Mouse (Mus musculus): ENCODE results near the gene Tfam. TPM values are rescaled to one million over a fixed set of nuclear protein-coding genes. Genes with fewer than 3 reads are reported as not detected.

The Tfam gene
- polyA plus RNA-seq, 1 experiment from 2014 or later = 52.2 TPM

DNA sequence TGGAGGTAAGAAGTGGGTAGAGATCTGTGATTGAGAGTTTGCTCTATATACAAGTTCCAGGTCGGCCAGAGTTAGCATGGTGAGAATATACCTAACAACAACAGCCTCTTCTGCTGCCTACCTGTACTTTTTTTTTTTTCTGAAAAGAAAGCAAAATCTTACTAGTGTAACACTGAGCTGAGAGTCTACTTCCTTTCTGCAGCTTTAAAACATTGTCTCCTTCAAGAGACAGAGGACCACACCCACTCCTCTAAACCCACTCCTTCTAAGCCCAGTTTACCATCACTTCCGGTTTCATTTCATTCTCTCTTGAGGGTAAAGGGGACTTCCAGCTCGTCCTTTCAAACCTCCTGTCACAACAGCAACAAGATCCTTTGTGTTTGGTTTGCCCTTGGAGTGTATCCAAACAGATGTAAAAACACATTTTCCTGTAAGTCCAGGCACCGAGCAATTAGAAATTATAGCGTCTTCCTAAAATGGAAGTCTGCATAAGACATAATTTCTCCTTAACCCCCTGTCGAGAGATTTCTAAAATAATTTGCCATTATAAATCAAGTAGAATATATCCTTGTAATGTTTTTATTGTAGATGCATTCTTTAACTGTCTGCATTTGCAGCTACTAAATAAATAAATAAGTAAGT lies 1.5 kb upstream of the Tfam start:
- no peak overlapping the region for H3K4me3 ChIP-seq (replicated peaks; ENCODE audit: low read length)
- H3K36me3 ChIP-seq (ENCODE audit: control insufficient read depth, insufficient read depth) = peaks cover 5% of the 10 kb centered on the region
- H3K9me3 ChIP-seq (ENCODE audit: control insufficient read depth, low read length) = no peaks in the 10 kb centered on the region
- H3K27ac ChIP-seq (ENCODE audit: low read length) = no peak overlapping the region
- no peaks in the 10 kb centered on the region for H3K27me3 ChIP-seq (replicated peaks; ENCODE audit: control insufficient read depth, insufficient read depth, low read length)
- H3K9ac ChIP-seq (replicated peaks; ENCODE audit: low read depth, low read length) = no peak overlapping the region
- no peak overlapping the region for H3K4me2 ChIP-seq (ENCODE audit: low read length)
- WGBS = 51% methylated on average over 6 of the region's 6 CpGs
- H3K4me1 ChIP-seq (replicated peaks; ENCODE audit: control insufficient read depth, insufficient read depth, low read length) = peaks cover 9% of the 10 kb centered on the region
- no peak for ATAC-seq

GRCm38 (mm10) chr10:71237516-71238239 lies 402 bp downstream of the Tfam start:
- H3K9me3 ChIP-seq (ENCODE audit: control insufficient read depth, low read length) = no peaks in the 10 kb centered on the region
- peaks cover 9% of the 10 kb centered on the region for H3K4me1 ChIP-seq (replicated peaks; ENCODE audit: control insufficient read depth, insufficient read depth, low read length)
- peak overlapping the region; percentile 88 for H3K9ac ChIP-seq (replicated peaks; ENCODE audit: low read depth, low read length)
- H3K4me3 ChIP-seq (replicated peaks; ENCODE audit: low read length) = peak overlapping the region; percentile 91
- peak overlapping the region; percentile 56 for H3K27ac ChIP-seq (ENCODE audit: low read length)
- H3K27me3 ChIP-seq (replicated peaks; ENCODE audit: control insufficient read depth, insufficient read depth, low read length) = no peaks in the 10 kb centered on the region
- peak; percentile 99 for ATAC-seq
- peak overlapping the region; percentile 80 for H3K4me2 ChIP-seq (ENCODE audit: low read length)
- under 1% methylated on average over 68 of the region's 68 CpGs for WGBS
- H3K36me3 ChIP-seq (ENCODE audit: control insufficient read depth, insufficient read depth) = peaks cover 11% of the 10 kb centered on the region

- Histone ChIP-seq H3K4me3 (replicated peaks; ENCODE audit: low read length) (no peak overlapping the region), H3K9ac (replicated peaks; ENCODE audit: low read depth, low read length) (no peak overlapping the region), H3K9me3 (ENCODE audit: control insufficient read depth, low read length) (no peaks in the 10 kb centered on the region), H3K36me3 (ENCODE audit: control insufficient read depth, insufficient read depth) (peaks cover 20% of the 10 kb centered on the region), H3K4me1 (replicated peaks; ENCODE audit: control insufficient read depth, insufficient read depth, low read length) (peaks cover 9% of the 10 kb centered on the region), H3K4me2 (ENCODE audit: low read length) (no peak overlapping the region), H3K27me3 (replicated peaks; ENCODE audit: control insufficient read depth, insufficient read depth, low read length) (no peaks in the 10 kb centered on the region), H3K27ac (ENCODE audit: low read length) (no peak overlapping the region)
- no peak for ATAC-seq
- WGBS = 98% methylated on average over 8 of the region's 8 CpGs
Observed at GRCm38 (mm10) chr10:71234071-71234470, 4.0 kb downstream of the Tfam start.

DNA sequence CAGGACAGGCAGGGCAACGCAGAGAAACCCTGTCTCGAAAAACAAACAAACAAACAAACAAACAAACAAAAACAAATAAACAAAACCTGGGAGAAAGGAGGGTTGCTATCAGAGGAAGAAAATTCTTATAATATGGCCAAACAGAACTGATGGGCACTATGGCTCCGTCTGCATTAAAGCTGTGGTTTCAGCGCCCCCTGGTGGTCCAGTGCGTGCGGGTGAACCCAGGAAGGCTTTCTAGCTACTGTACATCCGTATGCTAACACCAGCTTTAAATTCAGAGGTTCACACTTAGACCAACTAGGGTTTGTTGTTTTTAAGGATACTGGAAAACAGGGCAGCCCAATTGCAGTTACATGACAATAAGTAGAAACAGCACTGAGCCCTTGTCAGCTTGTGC lies 12.2 kb downstream of the Tfam start:
- Histone ChIP-seq H3K4me2 (ENCODE audit: low read length) (no peak overlapping the region), H3K4me1 (replicated peaks; ENCODE audit: control insufficient read depth, insufficient read depth, low read length) (peaks cover 5% of the 10 kb centered on the region), H3K27me3 (replicated peaks; ENCODE audit: control insufficient read depth, insufficient read depth, low read length) (no peaks in the 10 kb centered on the region), H3K4me3 (replicated peaks; ENCODE audit: low read length) (no peak overlapping the region), H3K9me3 (ENCODE audit: control insufficient read depth, low read length) (no peaks in the 10 kb centered on the region), H3K27ac (ENCODE audit: low read length) (no peak overlapping the region), H3K9ac (replicated peaks; ENCODE audit: low read depth, low read length) (no peak overlapping the region), H3K36me3 (ENCODE audit: control insufficient read depth, insufficient read depth) (peaks cover 24% of the 10 kb centered on the region)
- 43% methylated on average over 7 of the region's 7 CpGs for WGBS
- peak; percentile 52; the same call in 1 of the 2 replicates for ATAC-seq

DNA sequence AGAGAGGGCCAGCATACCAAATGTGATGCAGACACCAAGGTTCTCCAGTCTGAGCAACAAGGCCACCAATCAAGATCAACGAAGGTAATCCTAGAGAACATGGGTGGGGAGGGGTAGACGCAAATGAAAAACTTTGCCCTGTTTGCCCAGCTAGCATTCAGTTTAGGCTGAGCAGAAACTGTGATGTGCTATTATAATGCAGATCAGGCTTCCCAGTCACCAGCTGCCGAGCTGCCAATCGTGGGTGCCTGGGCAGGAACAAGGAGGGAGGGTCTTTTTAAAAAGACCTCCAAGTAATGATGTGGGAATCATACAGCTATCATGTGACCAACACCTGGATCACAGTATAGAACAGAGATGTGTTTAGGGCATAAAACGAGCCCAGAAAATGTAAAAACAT lies 15.0 kb downstream of the Tfam start:
- Histone ChIP-seq H3K27me3 (replicated peaks; ENCODE audit: control insufficient read depth, insufficient read depth, low read length) (no peaks in the 10 kb centered on the region), H3K9ac (replicated peaks; ENCODE audit: low read depth, low read length) (no peak overlapping the region), H3K4me2 (ENCODE audit: low read length) (no peak overlapping the region), H3K4me3 (replicated peaks; ENCODE audit: low read length) (no peak overlapping the region), H3K4me1 (replicated peaks; ENCODE audit: control insufficient read depth, insufficient read depth, low read length) (peaks cover 9% of the 10 kb centered on the region), H3K36me3 (ENCODE audit: control insufficient read depth, insufficient read depth) (peaks cover 8% of the 10 kb centered on the region), H3K9me3 (ENCODE audit: control insufficient read depth, low read length) (no peaks in the 10 kb centered on the region), H3K27ac (ENCODE audit: low read length) (peak overlapping the region; percentile 58)
- 27% methylated on average over 5 of the region's 5 CpGs for WGBS
- peak; percentile 65 for ATAC-seq

- H3K9ac ChIP-seq (replicated peaks; ENCODE audit: low read depth, low read length) = no peak overlapping the region
- peak overlapping the region; percentile 58 for H3K27ac ChIP-seq (ENCODE audit: low read length)
- H3K27me3 ChIP-seq (replicated peaks; ENCODE audit: control insufficient read depth, insufficient read depth, low read length) = no peaks in the 10 kb centered on the region
- H3K4me2 ChIP-seq (ENCODE audit: low read length) = no peak overlapping the region
- peaks cover 6% of the 10 kb centered on the region for H3K36me3 ChIP-seq (ENCODE audit: control insufficient read depth, insufficient read depth)
- no peaks in the 10 kb centered on the region for H3K9me3 ChIP-seq (ENCODE audit: control insufficient read depth, low read length)
- ATAC-seq = peak; percentile 55
- 55% methylated on average over 2 of the region's 2 CpGs for whole genome bisulfite sequencing
- no peak overlapping the region for H3K4me3 ChIP-seq (replicated peaks; ENCODE audit: low read length)
- peaks cover 9% of the 10 kb centered on the region for H3K4me1 ChIP-seq (replicated peaks; ENCODE audit: control insufficient read depth, insufficient read depth, low read length)
Observed at GRCm38 (mm10) chr10:71222639-71223038, 15.4 kb downstream of the Tfam start.

DNA sequence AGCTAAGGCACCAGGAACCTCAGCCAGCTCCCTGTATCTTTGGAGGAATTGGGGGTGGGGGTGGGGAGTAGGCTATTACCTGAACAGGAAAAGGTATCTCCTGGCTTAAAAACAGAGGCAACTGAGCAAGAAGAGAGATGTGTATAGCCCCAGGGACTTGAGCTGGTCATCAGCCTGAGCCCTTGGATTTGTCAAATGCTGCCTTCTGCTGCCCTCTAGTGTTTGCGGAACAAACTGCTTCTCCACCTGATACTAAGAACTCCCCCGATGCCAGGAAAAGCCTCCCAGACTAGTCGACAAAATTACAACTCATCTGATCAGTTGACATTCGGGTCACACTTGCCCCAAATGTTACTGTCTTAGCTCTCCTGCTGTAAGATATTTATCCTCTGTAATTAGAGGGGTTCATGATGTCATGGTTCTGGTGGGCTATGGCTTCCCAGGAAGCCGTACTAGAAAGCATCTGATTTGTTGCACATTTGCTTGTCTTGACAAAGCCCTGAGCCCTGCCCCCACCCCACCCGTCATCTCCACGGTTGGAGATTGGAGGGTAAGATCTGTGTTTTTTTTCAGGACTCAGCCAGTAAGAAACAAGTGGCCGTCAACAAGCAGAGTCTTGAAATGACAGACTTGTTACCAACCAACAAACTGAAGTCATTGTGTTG lies 19.7 kb downstream of the Tfam start:
- peak; percentile 51 for ATAC-seq
- 14% methylated on average over 8 of the region's 8 CpGs for WGBS
- Histone ChIP-seq H3K9ac (replicated peaks; ENCODE audit: low read depth, low read length) (no peak overlapping the region), H3K9me3 (ENCODE audit: control insufficient read depth, low read length) (no peaks in the 10 kb centered on the region), H3K27ac (ENCODE audit: low read length) (no peak overlapping the region), H3K4me2 (ENCODE audit: low read length) (peak overlapping the region; percentile 39), H3K36me3 (ENCODE audit: control insufficient read depth, insufficient read depth) (no peaks in the 10 kb centered on the region), H3K4me3 (replicated peaks; ENCODE audit: low read length) (no peak overlapping the region; the same call in 1 of the 2 replicates), H3K27me3 (replicated peaks; ENCODE audit: control insufficient read depth, insufficient read depth, low read length) (no peaks in the 10 kb centered on the region), H3K4me1 (replicated peaks; ENCODE audit: control insufficient read depth, insufficient read depth, low read length) (peaks cover 9% of the 10 kb centered on the region)

DNA sequence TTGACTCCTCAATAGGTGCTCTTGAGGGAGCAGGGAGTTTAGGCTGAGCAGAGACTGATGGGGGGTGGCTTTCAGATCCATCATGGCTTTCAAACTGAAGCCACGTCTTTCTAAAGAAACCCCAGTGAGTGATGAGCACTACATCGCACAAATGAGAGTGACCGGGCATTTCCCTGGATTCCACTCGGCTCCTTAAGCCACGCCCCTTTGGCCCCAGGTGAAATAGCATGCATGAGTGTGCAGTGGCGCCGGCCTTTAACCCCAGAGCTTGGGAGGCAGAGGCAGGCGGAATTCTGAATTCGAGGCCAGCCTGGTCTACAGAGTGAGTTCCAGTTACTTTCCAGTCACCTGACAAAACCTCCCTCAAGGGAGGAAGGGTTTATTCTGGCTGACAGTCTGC lies 22.1 kb downstream of the Tfam start:
- WGBS = 83% methylated on average over 9 of the region's 9 CpGs
- no peaks in the 10 kb centered on the region for H3K36me3 ChIP-seq (ENCODE audit: control insufficient read depth, insufficient read depth)
- ATAC-seq = no peak

DNA sequence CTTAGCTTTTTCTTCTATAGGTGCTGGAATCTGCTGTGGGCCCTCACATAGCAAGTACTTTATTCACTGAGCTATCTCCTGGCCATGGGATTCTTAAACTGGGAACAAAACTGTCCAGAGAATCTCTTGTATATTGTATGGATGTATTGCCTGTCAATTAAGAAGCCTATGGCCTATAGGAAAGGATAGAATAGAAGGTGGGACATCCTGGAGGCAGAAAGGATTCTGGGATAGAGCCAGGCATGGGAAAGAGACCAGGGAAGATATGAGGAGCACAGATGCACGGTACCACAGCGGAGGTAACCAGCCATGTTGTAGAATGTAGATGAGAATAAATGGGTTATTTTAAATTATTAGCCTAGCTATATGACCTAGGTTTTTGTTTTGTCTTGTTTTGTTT lies 36.6 kb downstream of the Tfam start:
- peaks cover 3% of the 10 kb centered on the region; the same call in 1 of the 2 replicates for H3K4me1 ChIP-seq (replicated peaks; ENCODE audit: control insufficient read depth, insufficient read depth, low read length)
- H3K4me2 ChIP-seq (ENCODE audit: low read length) = no peak overlapping the region
- no peak overlapping the region for H3K27ac ChIP-seq (ENCODE audit: low read length)
- H3K36me3 ChIP-seq (ENCODE audit: control insufficient read depth, insufficient read depth) = no peaks in the 10 kb centered on the region
- WGBS = 90% methylated on average over 2 of the region's 2 CpGs
- H3K27me3 ChIP-seq (replicated peaks; ENCODE audit: control insufficient read depth, insufficient read depth, low read length) = no peaks in the 10 kb centered on the region
- H3K9me3 ChIP-seq (ENCODE audit: control insufficient read depth, low read length) = no peaks in the 10 kb centered on the region
- no peak overlapping the region for H3K9ac ChIP-seq (replicated peaks; ENCODE audit: low read depth, low read length)
- H3K4me3 ChIP-seq (replicated peaks; ENCODE audit: low read length) = no peak overlapping the region
- ATAC-seq = no peak

More for the DNA sequence above, 22.1 kb downstream of the Tfam start:
- Histone ChIP-seq H3K27me3 (replicated peaks; ENCODE audit: control insufficient read depth, insufficient read depth, low read length) (no peaks in the 10 kb centered on the region), H3K27ac (ENCODE audit: low read length) (no peak overlapping the region), H3K9me3 (ENCODE audit: control insufficient read depth, low read length) (no peaks in the 10 kb centered on the region), H3K4me2 (ENCODE audit: low read length) (no peak overlapping the region), H3K4me3 (replicated peaks; ENCODE audit: low read length) (no peak overlapping the region), H3K9ac (replicated peaks; ENCODE audit: low read depth, low read length) (no peak overlapping the region), H3K4me1 (replicated peaks; ENCODE audit: control insufficient read depth, insufficient read depth, low read length) (peaks cover 4% of the 10 kb centered on the region; the same call in 1 of the 2 replicates)
